Mouse (Mus musculus): ENCODE measurements around the gene Tinf2. TPM values are rescaled to one million over a fixed set of nuclear protein-coding genes. Genes with fewer than 3 reads are reported as not detected.

The Tinf2 gene
- polyA plus RNA-seq, 1 experiment from 2014 or later = 58.0 TPM

- H3K4me2 ChIP-seq = no peak overlapping the region
- H3K9me3 ChIP-seq (ENCODE audit: low read depth, low read length) = no peaks in the 10 kb centered on the region
- no peak overlapping the region for H3K9ac ChIP-seq
- WGBS = 80% methylated on average over 8 of the region's 8 CpGs
- H3K27me3 ChIP-seq (ENCODE audit: insufficient read depth, low read length) = no peaks in the 10 kb centered on the region
- H3K4me3 ChIP-seq (ENCODE audit: low read depth, low read length) = no peak overlapping the region
- DNase-seq (no peak), ATAC-seq (ENCODE audit: insufficient read depth) (no peak)
- TF ChIP-seq CTCF (IDR thresholded peaks at IDR 0.05; ENCODE audit: low read depth) = no peak
- H3K36me3 ChIP-seq (ENCODE audit: insufficient read depth) = no peaks in the 10 kb centered on the region
- H3K27ac ChIP-seq (ENCODE audit: low read depth) = no peak overlapping the region
- no peaks in the 10 kb centered on the region for H3K4me1 ChIP-seq (ENCODE audit: insufficient read depth)
These were observed 24.5 kb upstream of the Tinf2 start for GRCm38 (mm10) chr14:55706051-55706600.

- ATAC-seq (ENCODE audit: insufficient read depth) (no peak), DNase-seq (no peak)
- no peak overlapping the region for H3K4me2 ChIP-seq
- no peaks in the 10 kb centered on the region for H3K4me1 ChIP-seq (ENCODE audit: insufficient read depth)
- no peak overlapping the region for H3K9ac ChIP-seq
- H3K36me3 ChIP-seq (ENCODE audit: insufficient read depth) = no peaks in the 10 kb centered on the region
- 0 out of 2 replicates have a peak overlapping the region, but pooled peaks have one; percentile 1 for H3K27ac ChIP-seq (ENCODE audit: low read depth)
- TF ChIP-seq CTCF (IDR thresholded peaks at IDR 0.05; ENCODE audit: low read depth) = no peak
- H3K4me3 ChIP-seq (ENCODE audit: low read depth, low read length) = no peak overlapping the region
- no peaks in the 10 kb centered on the region for H3K9me3 ChIP-seq (ENCODE audit: low read depth, low read length)
- H3K27me3 ChIP-seq (ENCODE audit: insufficient read depth, low read length) = no peaks in the 10 kb centered on the region
- 38% methylated on average over 6 of the region's 6 CpGs for WGBS
These were observed 21.1 kb upstream of the Tinf2 start for GRCm38 (mm10) chr14:55702761-55703160.

DNA sequence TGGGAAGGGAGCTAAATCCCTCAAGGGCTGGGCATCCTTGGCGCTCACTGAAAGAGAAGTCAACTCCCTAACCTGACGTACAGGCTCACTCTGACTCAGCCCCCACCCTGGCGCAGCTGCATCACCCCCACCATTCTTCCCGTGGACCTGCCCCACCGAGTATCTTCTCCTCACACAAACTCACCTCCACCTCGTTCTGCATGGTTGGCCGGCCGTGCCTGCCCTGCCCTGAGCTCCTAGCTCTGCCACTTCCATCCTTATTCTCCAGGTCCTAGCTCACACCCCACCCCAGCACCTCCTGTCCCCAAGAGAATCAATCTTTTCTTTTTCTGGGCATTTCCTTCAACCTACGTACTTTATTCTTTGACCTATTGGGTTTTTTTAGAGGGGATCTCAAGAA, 19.5 kb upstream of the Tinf2 start:
- Histone ChIP-seq H3K4me1 (ENCODE audit: insufficient read depth) (no peaks in the 10 kb centered on the region), H3K9me3 (ENCODE audit: low read depth, low read length) (no peaks in the 10 kb centered on the region), H3K4me3 (ENCODE audit: low read depth, low read length) (no peak overlapping the region), H3K27ac (ENCODE audit: low read depth) (no peak overlapping the region), H3K36me3 (ENCODE audit: insufficient read depth) (no peaks in the 10 kb centered on the region), H3K4me2 (no peak overlapping the region), H3K9ac (no peak overlapping the region), H3K27me3 (ENCODE audit: insufficient read depth, low read length) (no peaks in the 10 kb centered on the region)
- DNase-seq = no peak
- WGBS = 49% methylated on average over 9 of the region's 9 CpGs
- TF ChIP-seq CTCF (IDR thresholded peaks at IDR 0.05; ENCODE audit: low read depth) = no peak
- ATAC-seq (ENCODE audit: insufficient read depth) = no peak

DNA sequence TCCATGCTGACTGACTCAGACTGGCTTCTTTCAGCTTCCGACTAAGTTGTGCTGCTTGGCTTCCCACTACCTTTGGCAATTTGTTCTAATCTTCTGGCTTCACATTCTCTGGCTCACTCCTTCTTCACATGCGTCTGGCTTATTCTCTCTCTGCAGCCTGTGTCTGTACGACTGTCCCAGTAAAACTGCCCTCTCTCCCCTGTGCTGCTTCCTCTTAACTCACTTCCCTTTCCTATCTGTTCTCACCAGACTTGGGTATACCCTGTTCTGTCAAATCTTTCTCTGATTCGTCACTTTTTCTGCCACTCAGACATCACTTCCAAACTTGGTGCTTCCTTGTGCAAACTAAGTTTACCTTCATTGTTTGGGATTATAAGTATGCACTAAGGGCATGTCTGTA, 15.6 kb upstream of the Tinf2 start:
- WGBS = 69% methylated on average over 4 of the region's 4 CpGs
- Histone ChIP-seq H3K36me3 (ENCODE audit: insufficient read depth) (no peaks in the 10 kb centered on the region), H3K27me3 (ENCODE audit: insufficient read depth, low read length) (no peaks in the 10 kb centered on the region), H3K9ac (no peak overlapping the region), H3K4me1 (ENCODE audit: insufficient read depth) (no peaks in the 10 kb centered on the region), H3K4me3 (ENCODE audit: low read depth, low read length) (no peak overlapping the region), H3K27ac (ENCODE audit: low read depth) (no peak overlapping the region), H3K4me2 (no peak overlapping the region), H3K9me3 (ENCODE audit: low read depth, low read length) (no peaks in the 10 kb centered on the region)
- DNase-seq (no peak), ATAC-seq (ENCODE audit: insufficient read depth) (no peak)
- TF ChIP-seq CTCF (IDR thresholded peaks at IDR 0.05; ENCODE audit: low read depth) = no peak

- Histone ChIP-seq H3K4me3 (ENCODE audit: low read depth, low read length) (no peak overlapping the region), H3K27me3 (ENCODE audit: insufficient read depth, low read length) (no peaks in the 10 kb centered on the region), H3K4me2 (no peak overlapping the region), H3K4me1 (ENCODE audit: insufficient read depth) (no peaks in the 10 kb centered on the region), H3K9me3 (ENCODE audit: low read depth, low read length) (no peaks in the 10 kb centered on the region), H3K27ac (ENCODE audit: low read depth) (no peak overlapping the region), H3K36me3 (ENCODE audit: insufficient read depth) (no peaks in the 10 kb centered on the region), H3K9ac (no peak overlapping the region)
- no peak for DNase-seq
- TF ChIP-seq CTCF (IDR thresholded peaks at IDR 0.05; ENCODE audit: low read depth) = no peak
- WGBS = 71% methylated on average over 10 of the region's 10 CpGs
- no peak for ATAC-seq (ENCODE audit: insufficient read depth)
These were observed 7.8 kb upstream of the Tinf2 start for GRCm38 (mm10) chr14:55689433-55689832.

- Histone ChIP-seq H3K4me3 (ENCODE audit: low read depth, low read length) (peak overlapping the region; percentile 78), H3K9ac (peak overlapping the region; percentile 81), H3K4me1 (ENCODE audit: insufficient read depth) (no peaks in the 10 kb centered on the region), H3K9me3 (ENCODE audit: low read depth, low read length) (no peaks in the 10 kb centered on the region), H3K4me2 (peak overlapping the region; percentile 82), H3K36me3 (ENCODE audit: insufficient read depth) (peaks cover 34% of the 10 kb centered on the region), H3K27me3 (ENCODE audit: insufficient read depth, low read length) (no peaks in the 10 kb centered on the region), H3K27ac (ENCODE audit: low read depth) (peak overlapping the region; percentile 92; the same call in 1 of the 2 replicates)
- WGBS = 10% methylated on average over 3 of the region's 3 CpGs
- DNase-seq = no peak
- ATAC-seq (ENCODE audit: insufficient read depth) = peak; percentile 12; the same call in 1 of the 2 replicates
- no peak for TF ChIP-seq CTCF (IDR thresholded peaks at IDR 0.05; ENCODE audit: low read depth)
These were observed 486 bp upstream of the Tinf2 start for GRCm38 (mm10) chr14:55682118-55682493.

- DNase-seq (no peak), ATAC-seq (ENCODE audit: insufficient read depth) (no peak)
- Histone ChIP-seq H3K9me3 (ENCODE audit: low read depth, low read length) (no peaks in the 10 kb centered on the region), H3K27me3 (ENCODE audit: insufficient read depth, low read length) (no peaks in the 10 kb centered on the region), H3K4me3 (ENCODE audit: low read depth, low read length) (no peak overlapping the region), H3K4me1 (ENCODE audit: insufficient read depth) (peaks cover 4% of the 10 kb centered on the region; the same call in 1 of the 2 replicates), H3K36me3 (ENCODE audit: insufficient read depth) (peaks cover 57% of the 10 kb centered on the region), H3K4me2 (no peak overlapping the region), H3K27ac (ENCODE audit: low read depth) (no peak overlapping the region), H3K9ac (no peak overlapping the region)
- TF ChIP-seq CTCF (IDR thresholded peaks at IDR 0.05; ENCODE audit: low read depth) = no peak
- 83% methylated on average over 4 of the region's 4 CpGs for WGBS
These were observed 4.0 kb downstream of the Tinf2 start for GRCm38 (mm10) chr14:55677615-55678014.

GRCm38 (mm10) chr14:55672741-55673060, 8.9 kb downstream of the Tinf2 start:
- no peak for DNase-seq
- TF ChIP-seq CTCF (IDR thresholded peaks at IDR 0.05; ENCODE audit: low read depth) = no peak
- peak overlapping the region; percentile 72; the same call in 1 of the 2 replicates for H3K27ac ChIP-seq (ENCODE audit: low read depth)
- ATAC-seq (ENCODE audit: insufficient read depth) = no peak
- peak overlapping the region; percentile 70 for H3K4me3 ChIP-seq (ENCODE audit: low read depth, low read length)
- H3K4me2 ChIP-seq = peak overlapping the region; percentile 70
- no peaks in the 10 kb centered on the region for H3K9me3 ChIP-seq (ENCODE audit: low read depth, low read length)
- peaks cover 5% of the 10 kb centered on the region; the same call in 1 of the 2 replicates for H3K4me1 ChIP-seq (ENCODE audit: insufficient read depth)
- no peaks in the 10 kb centered on the region for H3K27me3 ChIP-seq (ENCODE audit: insufficient read depth, low read length)
- peaks cover 29% of the 10 kb centered on the region for H3K36me3 ChIP-seq (ENCODE audit: insufficient read depth)
- 72% methylated on average over 7 of the region's 7 CpGs for WGBS
- H3K9ac ChIP-seq = peak overlapping the region; percentile 77

All from lung, embryonic 14.5 days (tissue).